Mouse (Mus musculus) ovary, adult 18-20 months (tissue): ENCODE results near the gene Dgkq.
A peak's percentile ranks its signal among the peaks of the same experiment; 100 is the strongest.
"Not testable (repeated sequence)": the region's sequence is repeated elsewhere in the genome, so short reads cannot be mapped to it uniquely, and the experiment has no call there.

ENCODE experiments used
- DNase-seq: peaks from one replicate; pipeline ENCODE4 v3.0.0; 2022; ENCODE audit warnings: low spot score, mixed read lengths

Dgkq gene

DNA sequence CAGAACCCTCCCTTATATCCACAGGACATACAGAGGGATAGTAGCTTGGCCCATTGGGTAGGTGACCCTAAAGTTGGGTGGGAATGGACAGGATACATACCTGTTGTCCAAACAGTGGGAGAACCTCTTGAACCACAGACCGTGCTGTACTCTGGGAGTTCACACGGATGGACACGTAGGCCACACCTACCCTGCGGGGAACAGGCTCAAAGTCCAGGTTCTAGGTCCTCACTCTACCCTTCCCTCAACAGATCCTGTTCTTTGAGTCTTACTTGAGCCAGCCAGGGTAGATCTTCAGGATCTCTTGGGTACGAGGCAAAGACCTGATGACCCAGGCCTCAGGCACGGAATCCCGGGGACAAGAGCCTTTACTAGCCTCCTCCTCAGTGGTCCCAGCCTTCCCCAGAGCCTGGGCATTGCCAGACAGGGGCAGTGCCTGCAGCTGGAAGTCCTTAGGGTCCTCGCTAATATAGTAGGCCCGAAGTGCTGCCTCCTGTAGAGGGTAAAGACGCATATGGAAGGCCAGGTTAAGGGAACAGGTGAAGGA lies 15.0 kb downstream of the Dgkq start:
- no peak for DNase-seq

DNA sequence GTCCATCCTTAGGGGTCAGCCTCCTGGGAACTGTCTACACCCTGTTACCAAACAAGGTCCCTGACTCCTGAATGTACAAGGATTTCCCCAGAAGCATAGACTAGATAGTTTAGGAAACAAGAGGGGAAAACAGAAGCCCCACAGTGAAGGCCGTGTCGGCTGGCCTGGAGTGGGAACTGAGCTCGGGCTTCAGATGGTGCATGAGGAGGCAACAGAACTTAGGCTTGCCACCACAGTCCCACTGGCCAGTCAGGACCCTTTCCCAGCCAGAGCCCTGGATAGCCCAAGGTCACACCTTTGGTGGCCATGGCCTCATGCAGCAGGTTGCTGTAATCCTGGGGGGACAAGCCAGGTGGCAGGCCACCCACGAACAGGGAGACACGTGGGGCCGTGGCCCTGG lies 16.1 kb downstream of the Dgkq start:
- DNase-seq, result no peak

DNA sequence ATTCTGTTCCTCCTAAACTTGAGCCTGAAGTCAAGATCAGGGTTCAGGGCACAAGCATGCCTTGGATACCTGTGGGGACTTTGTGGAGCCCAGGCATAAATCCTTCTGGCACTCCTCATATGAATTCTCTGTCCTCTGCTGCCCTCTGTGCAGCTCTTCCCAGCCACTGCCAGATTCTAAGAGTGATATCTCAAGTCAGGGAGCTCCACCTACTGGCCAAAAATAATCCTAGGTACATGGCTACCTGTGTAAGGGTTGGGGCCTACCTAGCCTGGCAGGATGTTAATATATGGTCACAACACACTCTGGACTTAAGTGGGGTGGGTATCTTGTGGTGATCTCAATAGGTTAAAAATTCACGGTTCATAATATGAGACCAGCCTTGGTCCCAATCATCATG lies 17.6 kb downstream of the Dgkq start:
- no peak for DNase-seq

DNA sequence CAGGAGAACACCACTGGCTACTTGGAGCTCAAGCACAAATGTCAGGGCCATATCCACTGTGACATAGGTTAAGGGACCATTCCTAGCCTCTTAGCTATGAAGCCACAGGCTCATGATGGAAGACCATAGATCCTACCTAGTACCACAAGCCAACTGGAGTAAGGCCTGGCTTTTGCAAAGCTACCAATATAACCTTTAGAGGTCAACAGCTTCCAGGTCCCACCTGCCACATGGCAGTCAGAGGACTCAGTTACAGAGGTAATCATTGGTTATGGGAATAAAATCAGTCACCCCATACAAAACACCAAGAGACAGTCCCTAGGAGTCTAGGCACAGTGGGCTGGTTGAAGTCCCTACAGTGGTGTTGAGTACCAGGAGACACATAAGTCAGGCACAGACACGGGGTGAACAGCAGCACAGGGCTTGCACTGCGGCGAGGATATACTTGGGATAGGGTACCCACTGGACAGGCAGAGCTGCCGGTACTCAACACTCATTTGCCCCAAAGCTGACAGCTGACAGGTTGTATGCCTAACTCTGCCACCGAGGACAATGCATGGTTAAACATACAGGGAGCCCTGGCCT lies 18.2 kb downstream of the Dgkq start:
- DNase-seq, result no peak

DNA sequence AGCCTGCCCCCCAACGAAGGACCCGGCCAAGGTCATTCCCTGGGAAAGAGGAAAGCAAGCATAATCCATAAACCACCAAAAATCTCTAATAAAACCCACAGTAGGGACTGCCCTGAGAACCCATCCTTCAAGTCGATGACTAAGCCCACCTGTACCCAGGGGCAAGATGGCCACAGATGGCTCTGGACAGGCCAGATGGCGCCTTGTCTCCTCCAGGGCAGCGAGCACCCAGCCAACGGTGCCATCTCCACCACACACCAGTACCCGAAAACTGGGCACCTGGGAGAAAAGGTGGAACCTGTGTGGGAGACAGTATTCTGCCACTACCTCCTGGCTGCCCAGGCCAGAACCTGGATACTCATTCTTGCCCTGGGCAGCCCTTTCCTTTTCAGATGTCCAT lies 19.1 kb downstream of the Dgkq start:
- no peak for DNase-seq

DNA sequence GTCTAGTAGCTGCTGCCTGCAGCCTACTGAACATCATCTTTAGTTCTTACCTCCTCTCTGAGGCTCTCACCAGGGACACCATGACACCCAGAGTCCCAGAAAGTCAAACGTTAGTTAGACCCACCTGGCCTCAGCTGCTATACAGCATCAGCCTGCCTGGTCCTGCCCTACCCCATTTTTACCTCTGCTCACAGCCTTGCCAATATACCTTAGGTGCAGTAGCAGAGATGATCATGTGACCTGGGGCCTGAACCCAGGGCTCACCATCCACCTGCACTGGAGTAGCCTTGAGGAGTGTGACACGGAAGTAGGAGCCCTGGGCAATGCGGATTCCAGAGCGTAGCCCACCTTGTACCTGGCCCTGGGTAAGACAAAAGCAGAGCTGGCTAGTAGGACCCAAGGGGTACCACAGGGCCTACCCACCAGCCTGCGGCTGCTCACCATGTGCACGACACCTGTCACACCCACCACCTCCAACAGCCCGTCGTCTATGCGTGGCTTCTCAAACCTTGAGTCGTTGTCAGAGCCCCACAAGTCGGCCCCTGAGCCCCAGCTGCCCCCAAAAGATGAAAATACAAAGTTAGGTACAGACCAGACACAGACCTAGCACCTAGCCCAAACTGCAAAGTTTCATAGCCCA lies 20.4 kb downstream of the Dgkq start:
- no peak for DNase-seq

DNA sequence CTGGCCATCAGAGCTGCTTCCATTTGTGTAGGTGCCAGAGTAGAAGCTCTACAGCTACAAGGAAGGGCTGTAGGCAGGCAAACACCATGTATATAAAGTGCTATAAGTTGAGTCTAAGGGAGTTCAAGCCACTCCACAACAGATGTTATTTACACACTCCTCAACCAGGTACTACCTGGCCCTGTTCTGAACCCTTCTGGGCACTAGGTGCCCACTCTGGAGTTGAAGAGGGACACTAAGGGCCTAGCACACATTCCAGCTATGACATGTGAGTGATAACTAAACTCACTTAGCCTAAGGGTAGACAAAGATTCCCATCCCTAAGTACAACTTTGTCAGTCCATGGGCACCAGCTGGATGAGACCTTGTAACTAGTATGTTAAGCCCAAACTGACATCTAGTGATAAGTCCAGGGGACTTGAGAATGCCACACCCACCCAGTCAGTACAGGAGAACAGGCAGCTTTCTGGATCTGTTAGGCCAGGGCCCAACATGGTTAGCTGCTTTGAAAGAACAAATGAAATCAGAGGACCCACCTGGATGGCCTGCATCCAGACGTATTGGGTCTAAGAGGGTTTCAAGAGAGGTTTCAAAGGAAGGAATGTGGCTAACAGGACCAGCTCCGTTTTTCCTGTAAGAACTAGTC lies 21.5 kb downstream of the Dgkq start:
- DNase-seq, result no peak

DNA sequence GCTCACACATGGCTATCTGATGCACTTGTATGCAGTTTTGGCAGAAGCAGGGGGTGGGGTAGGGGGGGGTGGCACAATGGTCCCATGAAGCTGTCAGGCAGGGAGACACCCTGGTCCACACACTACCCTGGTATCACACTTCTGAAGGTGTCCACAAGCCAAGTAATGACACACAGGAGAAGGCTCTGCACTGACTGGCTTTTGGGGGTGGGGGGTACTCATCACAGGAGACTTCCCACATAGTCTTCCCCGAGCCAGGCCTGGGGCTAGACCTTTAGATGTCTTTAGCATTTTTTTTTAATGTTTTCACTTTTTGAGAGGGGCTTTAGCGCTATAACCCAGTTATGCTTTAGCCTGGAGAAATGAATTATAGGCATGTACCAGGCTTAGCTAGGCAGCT lies 22.2 kb downstream of the Dgkq start:
- DNase-seq, result no peak

DNA sequence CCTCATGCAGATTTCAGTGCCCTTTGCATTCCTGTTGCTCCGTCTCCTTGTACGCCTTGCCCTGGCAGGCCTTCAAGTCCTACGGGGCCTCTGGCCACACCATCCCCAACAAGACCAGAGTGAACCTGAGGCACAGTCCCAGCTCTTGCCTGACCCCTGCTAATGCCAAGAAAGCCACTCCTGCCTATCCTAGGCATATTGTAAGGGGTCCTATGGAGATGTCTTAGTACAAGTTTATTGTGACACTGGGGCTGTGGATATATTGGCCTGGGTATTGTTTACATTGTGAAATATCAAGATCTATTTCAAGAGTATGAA lies 23.2 kb downstream of the Dgkq start:
- DNase-seq, result no peak

DNA sequence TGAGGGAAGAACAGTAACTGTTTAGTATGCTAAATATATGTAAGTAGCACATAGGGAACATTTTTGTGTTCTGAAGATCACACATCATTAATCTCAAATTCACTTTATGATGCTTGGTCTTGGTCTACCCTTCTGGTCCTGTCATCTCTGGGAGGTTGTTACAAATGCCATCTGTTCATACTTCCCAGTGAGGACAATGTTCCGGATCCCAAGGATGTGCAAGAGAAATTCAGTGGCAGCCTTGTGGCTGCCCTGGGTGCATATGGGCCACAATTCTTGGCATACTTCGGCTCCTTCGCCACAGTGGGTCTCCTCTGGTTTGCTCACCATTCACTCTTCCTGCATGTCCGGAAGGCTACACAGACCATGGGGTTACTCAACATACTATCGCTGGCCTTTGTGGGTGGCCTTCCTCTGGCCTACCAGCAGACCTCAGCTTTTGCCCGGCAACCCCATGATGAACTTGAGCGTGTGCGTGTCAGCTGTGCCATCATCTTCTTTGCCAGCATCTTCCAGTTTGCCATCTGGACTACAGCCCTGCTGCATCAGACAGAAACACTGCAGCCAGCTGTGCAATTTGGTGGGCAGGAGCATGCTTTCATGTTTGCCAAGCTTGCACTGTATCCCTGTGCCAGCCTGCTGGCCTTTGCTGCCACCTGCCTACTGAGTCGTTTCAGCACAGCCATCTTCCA lies 23.7 kb downstream of the Dgkq start:
- DNase-seq, result no peak

DNA sequence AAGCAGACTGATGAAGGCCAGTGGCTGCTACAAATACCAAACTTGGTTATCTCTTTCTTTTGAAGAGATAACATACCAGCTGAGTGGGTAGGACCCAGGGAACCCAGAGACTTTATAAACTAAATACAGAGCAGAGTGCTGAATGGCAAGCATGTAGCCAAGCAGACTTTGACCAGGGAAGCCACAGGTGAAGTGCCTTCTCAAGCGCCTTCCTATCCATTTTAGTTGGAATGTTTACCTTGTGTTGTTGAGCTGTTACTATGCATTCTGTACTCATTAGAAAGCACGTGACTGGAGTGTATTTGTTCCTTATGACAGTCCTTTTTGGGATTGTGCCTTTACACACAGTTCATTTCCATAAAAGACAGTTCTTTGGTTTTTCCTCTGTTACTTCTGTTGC lies 25.8 kb downstream of the Dgkq start:
- DNase-seq, result no peak

DNA sequence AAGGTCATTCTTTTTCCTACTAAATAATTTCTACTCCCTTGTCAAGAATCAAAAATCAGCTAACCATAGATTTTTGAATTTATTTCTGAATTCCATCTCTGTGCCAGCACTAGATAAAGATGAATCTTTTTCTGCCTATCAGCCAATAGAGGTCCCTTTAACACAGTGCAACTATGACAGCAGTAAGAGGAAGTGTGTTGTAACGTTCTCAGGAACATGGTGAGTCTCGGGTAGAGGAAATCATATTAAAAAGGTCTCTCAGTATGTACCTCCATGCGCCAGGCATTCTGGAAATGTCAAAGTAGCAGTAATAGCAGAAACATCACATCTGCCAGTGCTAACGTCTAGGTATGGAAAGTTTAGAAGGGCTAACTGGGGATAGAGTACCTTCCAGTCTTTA lies 33.3 kb downstream of the Dgkq start:
- DNase-seq, result no peak

DNA sequence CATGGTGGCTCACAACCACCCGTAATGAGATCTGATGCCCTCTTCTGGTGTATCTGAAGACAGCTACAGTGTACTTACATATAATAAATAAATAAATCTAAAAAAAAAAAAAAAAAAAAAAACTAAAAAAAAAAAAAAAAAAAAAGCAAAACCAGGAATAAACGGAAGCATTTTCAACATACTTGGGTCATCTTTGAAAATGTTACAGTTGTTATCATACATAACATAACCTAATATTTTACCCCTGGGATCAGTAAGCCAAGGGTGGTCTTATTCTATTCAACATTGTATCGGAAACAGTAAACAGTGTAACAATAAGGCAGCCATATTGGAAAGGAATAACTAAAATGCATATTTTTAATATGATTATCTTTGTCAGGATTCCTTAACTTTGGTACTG lies 35.4 kb downstream of the Dgkq start:
- not testable (repeated sequence) for DNase-seq

DNA sequence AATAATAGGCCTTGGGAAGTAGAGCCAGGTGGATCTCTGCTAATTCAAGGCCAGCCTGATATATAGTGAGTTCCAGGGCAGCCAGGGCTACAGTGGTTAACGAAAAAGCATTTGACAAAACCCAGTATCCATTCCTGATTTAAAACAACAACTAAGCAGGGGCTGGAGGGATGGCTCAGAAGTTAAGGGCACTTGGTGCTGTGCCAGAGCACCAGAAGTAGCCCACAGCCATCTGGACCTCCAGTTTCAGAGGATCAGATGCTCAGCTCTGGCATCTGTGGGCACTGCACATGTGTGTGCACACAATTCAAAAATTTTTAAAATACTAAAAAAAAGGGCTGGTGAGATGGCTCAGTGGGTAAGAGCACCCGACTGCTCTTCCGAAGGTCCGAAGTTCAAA lies 35.8 kb downstream of the Dgkq start:
- DNase-seq, result no peak

DNA sequence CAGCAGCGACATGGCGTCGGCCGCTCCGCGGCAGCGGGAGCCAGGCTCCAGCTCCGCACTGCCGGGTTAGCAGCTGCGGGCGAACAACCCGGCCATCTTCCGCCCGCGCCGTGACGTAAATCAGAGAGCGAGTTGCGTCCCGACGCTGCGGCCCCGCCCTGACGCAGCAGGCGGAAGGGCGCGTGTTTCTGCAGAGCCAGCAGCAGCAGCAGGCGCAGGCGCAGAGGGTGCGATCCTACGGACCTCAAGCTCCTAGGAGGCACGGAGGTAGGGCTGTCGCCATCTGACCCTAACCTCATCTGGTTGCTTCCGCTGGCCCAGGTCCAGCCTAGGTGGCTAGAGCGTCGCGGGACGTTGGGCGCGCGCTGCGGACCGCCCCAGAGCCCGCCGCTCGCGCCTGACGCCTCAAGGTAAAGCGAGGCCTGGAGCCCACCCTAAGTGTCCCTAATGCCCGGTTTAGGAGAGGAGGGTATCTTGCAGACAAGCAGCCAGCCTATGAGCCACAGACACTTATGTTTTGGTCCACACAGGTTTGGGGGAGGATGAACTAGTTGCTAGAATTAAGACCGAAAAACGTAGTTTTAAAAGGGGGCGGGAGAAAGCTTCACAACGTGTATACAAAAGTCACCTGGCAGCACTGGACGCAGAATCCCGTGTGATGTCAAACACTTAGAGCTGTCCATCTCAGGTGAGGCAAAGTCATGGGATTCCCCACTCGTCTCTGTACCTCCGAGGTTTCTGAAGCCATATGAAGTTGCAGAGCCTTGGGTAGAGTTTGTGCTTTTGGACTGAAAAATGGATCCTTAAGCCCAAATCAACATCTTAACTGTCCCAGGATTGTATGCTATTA lies 39.6 kb downstream of the Dgkq start, which contains the start of the genes Gak and Tmem175:
Gak (minus strand) TSS at position 122 of the 850 bp plus-strand sequence.
Tmem175 (plus strand) TSS at position 137 of the 850 bp plus-strand sequence.
- DNase-seq, result peak; percentile 86

DNA sequence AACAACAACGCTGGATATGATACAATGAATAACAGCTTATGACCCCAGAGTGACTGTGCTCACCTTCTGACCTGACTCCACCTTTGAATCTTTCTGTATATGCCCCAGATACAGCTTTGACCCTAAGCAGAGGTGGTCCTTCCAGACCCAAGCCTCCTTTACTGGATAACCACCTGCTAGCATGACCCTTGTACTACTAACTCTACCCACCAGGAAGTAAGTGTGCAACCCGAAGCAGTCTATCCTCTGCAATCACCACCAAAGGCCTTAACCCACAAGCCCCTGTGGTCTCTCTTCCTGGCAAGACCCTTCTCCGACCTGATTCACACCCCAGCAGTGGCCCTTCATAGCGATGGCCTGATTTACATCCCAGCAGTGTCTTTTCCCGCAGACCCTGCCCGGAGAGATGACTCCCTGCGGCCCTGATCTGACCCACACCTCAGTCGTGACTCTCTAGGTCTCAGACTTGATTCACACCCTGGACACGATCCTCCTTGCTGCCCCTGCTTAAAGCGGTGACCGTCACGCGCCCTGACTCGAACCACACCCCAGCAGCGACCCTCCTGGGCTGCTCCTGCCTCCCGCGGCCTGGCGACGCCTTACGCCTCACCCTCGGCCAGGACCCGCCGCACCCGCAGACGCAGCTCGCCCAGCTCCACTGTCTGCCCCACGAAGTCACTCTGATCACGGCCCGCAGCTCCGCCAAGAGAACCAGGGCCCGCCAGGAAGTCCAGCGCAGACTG lies 40.4 kb downstream of the Dgkq start:
- DNase-seq, result no peak

DNA sequence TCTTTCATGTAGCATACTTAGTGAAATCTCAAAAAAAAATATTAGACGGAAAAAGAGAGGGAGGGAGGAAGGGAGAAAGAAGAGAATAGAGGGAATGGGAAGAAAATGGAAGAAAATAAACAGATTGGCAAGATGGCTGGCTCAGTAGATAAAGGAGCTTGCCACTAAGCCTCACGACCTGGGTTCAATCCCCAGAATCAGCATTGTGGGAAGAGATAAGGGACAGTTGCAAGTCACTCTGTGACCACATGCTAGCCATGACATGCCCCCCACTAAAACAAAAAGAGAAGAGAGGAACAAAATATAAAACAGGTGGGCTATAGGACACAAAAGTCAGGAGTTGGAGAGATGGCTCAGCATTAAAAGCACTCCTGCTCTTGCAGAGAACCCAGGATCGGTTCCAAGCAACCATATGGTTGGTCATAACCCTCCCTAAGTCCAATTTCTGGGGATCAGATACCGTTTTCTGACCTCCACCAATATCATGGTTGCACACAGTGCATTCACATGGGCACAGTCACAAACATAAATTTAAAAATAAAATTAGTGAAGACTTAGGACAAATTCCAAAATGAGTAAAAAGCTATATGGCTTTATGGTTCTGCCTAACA lies 43.3 kb downstream of the Dgkq start:
- no peak for DNase-seq

DNA sequence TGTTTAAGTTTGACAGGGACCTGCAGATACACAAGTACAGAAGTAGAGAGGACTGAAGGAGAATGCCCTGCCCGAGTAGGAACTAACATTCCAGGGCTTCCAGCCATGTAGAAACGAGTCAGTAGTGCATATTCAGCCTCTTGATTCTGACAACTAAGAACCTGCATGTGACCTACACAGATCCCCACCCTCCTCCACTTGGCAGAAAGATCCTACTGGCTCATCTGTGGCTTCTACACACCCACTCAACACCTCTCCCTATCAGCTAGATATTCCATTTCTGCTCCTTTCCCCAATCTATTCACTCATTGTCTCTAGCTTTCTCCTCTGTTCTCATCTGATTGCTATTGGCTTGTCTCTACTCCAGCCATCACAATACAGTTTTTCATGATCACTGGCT lies 47.6 kb downstream of the Dgkq start:
- DNase-seq, result no peak

DNA sequence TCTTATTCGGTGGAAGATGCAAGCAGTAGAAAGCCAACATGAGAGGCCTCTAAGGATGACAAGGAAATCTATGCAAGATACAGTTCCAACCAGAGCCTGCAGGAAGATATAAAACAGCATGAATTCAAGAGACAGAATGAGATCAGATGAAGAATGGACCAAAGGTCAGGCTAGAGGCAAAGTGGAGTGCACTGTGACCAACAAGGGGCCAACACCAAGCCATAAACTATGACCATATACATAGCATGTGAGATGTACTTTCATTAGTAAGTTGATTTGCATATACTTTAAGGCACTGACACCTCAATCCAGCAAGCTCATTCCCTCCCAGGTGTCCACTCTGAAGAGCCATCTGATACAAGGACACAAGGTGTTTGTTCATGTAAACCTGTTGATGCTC lies 59.0 kb downstream of the Dgkq start:
- DNase-seq, result no peak

DNA sequence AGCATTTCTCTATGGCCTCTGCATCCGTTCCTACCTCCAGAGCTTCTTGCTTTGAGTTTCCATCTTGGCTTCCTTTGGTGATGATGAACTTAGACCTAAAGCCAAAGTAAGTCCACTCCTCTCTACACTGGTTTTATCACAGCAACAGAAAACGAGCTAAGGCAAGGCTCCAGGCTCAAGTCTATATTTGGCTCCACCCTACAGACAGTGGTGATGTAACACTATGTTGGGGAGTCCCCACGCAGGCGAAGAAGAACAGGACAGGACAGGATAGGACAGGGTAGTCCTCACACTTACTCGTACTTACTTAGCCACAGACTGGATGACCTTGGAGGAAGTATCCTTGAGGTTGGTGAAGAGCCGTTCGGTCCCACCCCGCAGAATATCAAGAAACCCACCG lies 66.9 kb downstream of the Dgkq start:
- no peak for DNase-seq

DNA sequence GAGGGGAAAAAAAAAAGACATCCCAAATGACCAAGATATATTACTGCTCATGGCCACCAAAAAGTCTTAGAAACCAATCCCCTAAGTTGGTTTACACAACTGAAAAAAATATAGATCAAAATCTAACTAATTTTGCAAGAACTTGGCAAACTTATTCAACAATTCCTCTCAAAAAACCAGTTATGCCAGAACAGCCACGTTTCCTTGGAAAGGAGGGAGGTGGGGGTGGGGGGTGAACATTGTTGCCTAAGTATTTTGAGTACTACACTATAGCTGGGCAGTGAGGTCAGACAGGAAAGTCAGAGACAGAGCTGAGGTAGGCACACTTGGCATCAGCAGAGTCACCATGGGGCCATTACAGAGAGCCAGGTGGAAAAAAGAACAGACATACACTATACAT lies 69.5 kb downstream of the Dgkq start:
- DNase-seq, result no peak
